Mouse (Mus musculus): Measurements from ENCODE around the gene Stk32c.

GRCm38 (mm10) chr7:139254626-139255025 is 41.5 kb upstream of the Stk32c start:
- TF ChIP-seq CTCF (IDR thresholded peaks at IDR 0.05; ENCODE audit: extremely low read depth, insufficient read depth, low read length) (no peak), POLR2A (IDR thresholded peaks at IDR 0.05; ENCODE audit: extremely low read depth, insufficient read depth, low read length) (no peak)
